Mouse (Mus musculus) bone marrow, adult 2 months (tissue): Measurements from ENCODE around the gene Slc29a4. TPM values are rescaled to one million over a fixed set of nuclear protein-coding genes. Genes with fewer than 3 reads are reported as not detected.

ENCODE experiments used
- H3K27ac ChIP-seq: fragments of 200-500 bp; 2 replicates; pipeline ENCODE4 v1.5.1; 2012; ENCODE audit warnings: low read depth, mild to moderate bottlenecking, control low read depth, inconsistent platforms, low read length; ENCODE audit not compliant: control insufficient read depth, poor library complexity, insufficient read depth
- H3K4me1 ChIP-seq: fragments of 200-500 bp; 2 replicates; pipeline ENCODE4 v1.6.1; 2011; ENCODE audit warnings: low read length; ENCODE audit not compliant: control insufficient read depth, insufficient read depth
- H3K4me3 ChIP-seq: fragments of 200-500 bp; replicated peaks from 2 replicates; pipeline ENCODE3; 2011; ENCODE audit warnings: mild to moderate bottlenecking, low read depth, low read length, control low read depth; ENCODE audit not compliant: control insufficient read depth
- CTCF ChIP-seq: fragments of 200-500 bp; IDR thresholded peaks from 2 replicates; pipeline ENCODE4 v1.5.1; 2011; ENCODE audit warnings: low read length, control low read depth; ENCODE audit not compliant: control insufficient read depth, insufficient read depth
- POLR2A ChIP-seq: fragments of 200-500 bp; IDR thresholded peaks from 2 replicates; pipeline ENCODE4 v1.6.1; 2011; ENCODE audit warnings: low read depth, mild to moderate bottlenecking, control low read depth, low read length, borderline replicate concordance; ENCODE audit not compliant: control insufficient read depth
- WGBS: fragments of 180-500 bp; shearing (Covaris S2); methylation state at CpG from one replicate; pipeline ENCODE4 v1.1.7; 2018; 5-methylcytosine and 5-hydroxymethylcytosine counted together
- polyA plus RNA-seq: library from polyadenylated mRNA; stranded (reverse); fragments of >200 nt; gene quantifications from 2 replicates; pipeline ENCODE4 v1.2.4, GENCODE M21; 2011; ENCODE audit warnings: low replicate concordance; ENCODE audit not compliant: missing spikeins, insufficient read depth, insufficient read length

The Slc29a4 gene
- not detected in 2 replicates for polyA plus RNA-seq

DNA sequence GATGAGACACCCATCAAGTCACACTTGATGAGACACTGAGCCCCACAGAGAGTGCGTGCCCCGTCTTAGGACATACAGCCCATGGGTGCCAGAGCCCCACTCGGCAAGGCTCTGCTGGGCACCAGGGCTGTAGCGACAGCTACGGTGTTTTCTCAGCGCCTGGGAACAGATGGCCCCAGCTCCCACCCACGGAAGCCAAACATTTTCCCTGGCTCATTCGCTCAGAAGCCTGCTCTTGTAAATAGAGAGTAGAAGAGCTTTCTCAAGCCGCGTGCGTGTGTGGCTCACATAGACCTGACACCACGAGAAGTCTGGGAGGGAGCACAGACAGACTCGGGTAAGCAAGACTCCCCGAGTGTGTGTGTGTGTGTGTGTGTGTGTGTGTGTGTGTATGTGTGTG, at the start of gene Slc29a4:
TSS of gene Slc29a4 (plus strand) at position 265 of the 400 bp plus-strand sequence.
- Histone ChIP-seq H3K4me3 (no peak within 1 kb of the TSS), H3K27ac (no peak within 1 kb of the TSS), H3K4me1 (peaks cover 1% of the 10 kb centered on the region; the same call in 1 of the 2 replicates)
- TF ChIP-seq POLR2A (no peak), CTCF (no peak)
- 69% methylated on average over 14 of the region's 14 CpGs for WGBS

DNA sequence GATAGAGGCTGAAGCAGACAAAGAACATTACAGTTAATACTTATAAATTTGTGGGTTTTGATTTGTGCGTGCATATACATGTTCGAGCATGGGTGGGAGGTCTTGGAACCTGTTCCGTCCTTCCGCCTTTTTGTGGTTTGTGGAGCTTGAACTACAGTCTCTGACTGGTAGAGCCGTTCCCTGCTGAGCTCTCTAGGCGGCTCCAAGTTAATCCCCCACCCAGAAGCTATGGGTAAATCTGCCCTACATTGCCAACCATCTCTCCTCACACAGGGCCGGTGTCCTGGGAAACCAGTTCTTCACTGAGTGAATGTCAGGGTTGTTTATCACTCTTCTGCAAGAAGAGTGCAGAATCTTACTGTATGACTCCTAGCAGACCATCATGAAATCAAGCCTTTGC, 44.1 kb upstream of the Slc29a4 start:
- TF ChIP-seq POLR2A: no peak
- no peak for TF ChIP-seq CTCF
- H3K27ac ChIP-seq: no peak overlapping the region
- peaks cover 7% of the 10 kb centered on the region; the same call in 1 of the 2 replicates for H3K4me1 ChIP-seq
- 87% methylated on average over 7 of the region's 7 CpGs for WGBS
- no peak overlapping the region for H3K4me3 ChIP-seq

DNA sequence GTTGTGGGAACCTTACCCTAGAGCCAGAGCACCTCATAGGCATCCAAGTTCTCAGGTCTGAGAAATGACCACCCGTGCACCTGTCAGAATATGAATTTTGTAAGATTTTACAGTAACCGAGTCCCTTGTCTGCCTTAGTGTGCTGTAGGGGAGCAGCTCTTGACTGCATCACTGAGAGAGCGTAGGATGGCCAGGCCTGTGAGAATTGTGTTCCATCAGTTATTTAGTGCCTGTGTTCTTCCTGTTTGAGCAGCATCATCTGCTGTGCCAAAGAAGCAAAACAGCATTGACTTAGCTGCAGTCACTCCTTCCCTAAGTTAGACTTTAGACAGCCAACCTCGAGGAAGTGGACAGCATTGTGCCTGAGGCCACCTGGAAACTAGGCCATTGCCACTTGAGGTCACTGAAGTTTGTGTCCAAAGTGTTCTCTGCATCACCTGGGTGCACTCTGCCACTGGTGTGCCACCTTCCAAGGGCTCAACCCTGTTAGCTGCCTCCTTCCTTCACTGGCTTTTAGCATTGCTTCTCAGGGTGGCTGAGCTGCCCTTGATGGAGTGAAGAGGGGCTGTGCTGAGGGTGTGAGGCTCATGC, 42.8 kb upstream of the Slc29a4 start:
- WGBS: 77% methylated on average over 4 of the region's 4 CpGs
- TF ChIP-seq POLR2A (no peak), CTCF (no peak)
- Histone ChIP-seq H3K4me3 (no peak overlapping the region), H3K4me1 (peaks cover 7% of the 10 kb centered on the region; the same call in 1 of the 2 replicates), H3K27ac (peak overlapping the region; percentile 74)

DNA sequence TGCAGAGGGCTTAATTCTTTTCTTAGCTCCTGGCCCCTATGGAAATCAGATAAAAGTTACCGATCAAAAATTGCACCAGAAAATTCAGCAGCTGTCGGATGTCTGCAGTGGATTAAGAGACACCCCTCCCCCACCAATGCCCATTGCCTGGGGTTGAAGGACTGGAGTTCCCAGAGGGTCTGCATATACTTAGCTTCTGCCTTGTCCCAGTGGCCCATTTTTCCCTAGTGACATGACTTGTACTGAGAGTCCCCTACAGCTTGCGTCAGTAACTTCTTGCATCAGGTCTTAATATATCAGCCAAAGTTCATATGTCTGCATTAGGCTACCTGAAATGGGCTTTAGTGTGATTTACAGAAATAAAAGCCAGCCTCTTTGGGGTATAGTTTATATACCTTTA, 41.9 kb upstream of the Slc29a4 start:
- H3K27ac ChIP-seq: peak overlapping the region; percentile 74
- TF ChIP-seq CTCF (no peak), POLR2A (no peak)
- WGBS: 42% methylated on average over 3 of the region's 3 CpGs
- peaks cover 7% of the 10 kb centered on the region; the same call in 1 of the 2 replicates for H3K4me1 ChIP-seq
- no peak overlapping the region for H3K4me3 ChIP-seq

DNA sequence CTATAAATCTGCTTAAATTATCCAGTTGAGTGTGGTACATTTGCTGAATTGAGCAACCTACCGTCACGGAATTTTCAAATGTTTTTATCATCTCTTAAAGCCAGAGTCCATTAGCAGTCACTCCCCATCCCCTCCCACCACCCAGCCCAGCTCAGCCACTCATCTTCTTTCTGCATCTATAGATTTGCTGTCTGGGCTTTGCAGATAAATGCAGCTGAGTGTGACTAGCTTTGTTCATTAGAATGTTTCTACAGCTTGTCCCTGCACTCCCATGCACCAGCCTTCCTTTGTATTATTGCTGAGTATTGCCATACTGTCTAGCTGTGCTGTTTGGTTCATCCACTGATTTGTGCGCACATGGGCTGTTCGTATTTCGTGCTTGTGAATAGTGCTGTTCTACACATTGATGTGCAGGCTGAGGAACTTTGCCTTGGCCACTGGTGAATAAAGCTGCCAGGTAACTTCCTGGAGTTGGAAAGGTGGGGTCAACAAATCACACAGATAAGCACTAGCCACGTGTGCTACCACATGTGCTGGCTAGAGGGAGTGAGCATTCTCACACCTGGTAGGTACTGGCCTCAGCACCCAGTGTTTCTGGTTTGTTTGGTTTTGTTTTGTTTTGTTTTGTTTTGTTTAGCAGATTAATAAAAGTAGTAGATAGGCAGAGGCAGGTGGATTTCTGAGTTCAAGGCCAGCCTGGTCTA, 41.4 kb upstream of the Slc29a4 start:
- TF ChIP-seq CTCF: no peak
- TF ChIP-seq POLR2A: no peak
- H3K4me3 ChIP-seq: no peak overlapping the region
- peaks cover 7% of the 10 kb centered on the region; the same call in 1 of the 2 replicates for H3K4me1 ChIP-seq
- WGBS: 72% methylated on average over 6 of the region's 6 CpGs
- H3K27ac ChIP-seq: peak overlapping the region; percentile 75; the same call in 1 of the 2 replicates

DNA sequence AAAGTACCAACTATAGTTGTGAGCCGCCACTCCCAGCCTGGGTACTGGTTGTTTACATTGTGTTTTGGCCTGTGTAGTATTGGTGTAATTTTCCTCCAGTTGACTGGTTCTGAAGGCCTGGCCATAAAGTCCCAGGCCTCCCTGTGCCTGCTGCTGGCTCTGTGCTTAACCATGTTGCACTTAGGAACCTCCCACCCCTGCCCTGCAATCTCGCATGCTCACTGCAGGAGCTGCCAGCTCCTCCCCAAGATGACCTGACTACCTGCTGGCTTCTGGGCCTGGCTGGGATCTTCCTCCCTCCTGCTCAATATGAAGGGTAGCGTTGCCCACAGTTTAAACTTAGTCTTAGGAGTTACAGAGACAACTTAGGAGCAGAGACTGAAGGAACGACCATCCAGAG, 40.0 kb upstream of the Slc29a4 start:
- H3K27ac ChIP-seq: no peak overlapping the region
- peaks cover 7% of the 10 kb centered on the region; the same call in 1 of the 2 replicates for H3K4me1 ChIP-seq
- H3K4me3 ChIP-seq: no peak overlapping the region
- WGBS: 88% methylated on average over 4 of the region's 4 CpGs
- TF ChIP-seq CTCF (no peak), POLR2A (no peak)

DNA sequence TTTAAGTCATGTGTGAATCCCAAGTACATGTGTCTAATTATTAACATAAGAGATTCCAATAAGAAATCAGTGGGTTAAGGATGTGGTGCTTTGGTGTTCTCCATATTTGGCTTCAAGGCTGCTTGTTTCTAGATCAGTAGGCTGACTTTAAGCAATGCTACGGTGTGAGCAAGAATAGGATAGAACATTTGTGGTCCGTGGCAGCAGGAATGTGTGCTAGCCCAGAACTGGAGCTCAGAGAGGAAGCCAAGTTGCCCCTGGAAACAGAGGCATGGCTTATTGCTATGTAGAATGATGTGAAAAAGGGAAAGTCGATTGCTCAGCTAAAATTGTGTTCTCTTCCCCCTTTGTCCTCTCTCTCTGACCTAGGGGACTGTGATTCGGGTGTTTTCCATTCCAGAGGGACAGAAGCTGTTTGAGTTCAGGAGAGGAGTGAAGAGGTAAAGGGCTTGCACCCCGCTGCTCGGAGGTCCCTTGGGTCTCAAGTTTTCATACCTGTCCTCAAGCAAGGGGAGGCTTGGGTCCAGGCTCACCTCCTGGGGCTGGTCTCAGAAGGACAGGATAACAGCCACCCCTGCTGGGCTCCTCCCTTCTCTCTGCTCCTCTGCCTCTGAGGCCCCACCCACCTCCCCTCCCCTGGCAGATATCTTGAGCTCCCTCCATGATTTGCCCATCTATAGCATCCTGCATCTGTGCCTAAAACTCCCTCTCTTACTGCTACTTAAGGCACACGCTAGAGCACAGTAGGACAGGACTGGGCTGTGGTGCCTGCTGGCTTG, 31.5 kb upstream of the Slc29a4 start:
- WGBS: 90% methylated on average over 7 of the region's 7 CpGs
- no peaks in the 10 kb centered on the region for H3K4me1 ChIP-seq
- no peak for TF ChIP-seq CTCF
- TF ChIP-seq POLR2A: no peak
- no peak overlapping the region for H3K27ac ChIP-seq
- no peak overlapping the region for H3K4me3 ChIP-seq

DNA sequence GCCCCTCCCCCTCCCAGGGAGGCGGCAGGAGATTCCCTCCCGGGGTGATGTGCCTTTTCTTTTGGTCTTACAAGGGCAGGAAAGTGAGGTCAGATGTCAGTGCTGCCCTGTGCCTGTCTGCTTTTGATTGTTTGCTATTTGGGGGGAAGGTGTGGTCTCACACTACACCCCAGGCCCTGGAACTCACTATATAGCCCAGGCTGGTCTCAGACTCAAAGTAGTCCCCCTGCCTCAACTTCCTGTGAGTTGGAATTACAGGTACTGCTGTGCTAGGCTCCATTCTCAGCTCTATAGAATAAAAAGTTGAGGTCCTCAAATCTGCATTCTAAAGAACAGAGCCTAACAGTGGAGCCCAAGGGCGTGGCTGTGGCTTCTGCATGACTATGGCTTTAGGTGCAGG, 24.4 kb upstream of the Slc29a4 start:
- H3K4me3 ChIP-seq: no peak overlapping the region
- 76% methylated on average over 3 of the region's 3 CpGs for WGBS
- no peak for TF ChIP-seq CTCF
- TF ChIP-seq POLR2A: no peak

More for the DNA sequence above, 24.4 kb upstream of the Slc29a4 start:
- H3K4me1 ChIP-seq: no peaks in the 10 kb centered on the region
- no peak overlapping the region for H3K27ac ChIP-seq
